21 mouse cellular contexts compared by ENCODE assay signal in genomic region chr9:75761567-75761966, GRCm38 (mm10). TPM values are rescaled to one million over a fixed set of nuclear protein-coding genes. Genes with fewer than 3 reads are reported as not detected.
DNase-seq lines count a peak whose midpoint lies in the region; ATAC-seq and TF ChIP-seq lines count a peak whose summit lies in the region.
"Had no signal": no experiment of that assay in that cellular context is flagged by ENCODE, and none has a peak within 500 bp of the region (broad histone marks: within the 10 kb centered on the region; RNA-seq: fewer than 3 reads in every experiment).

No protein-coding gene starts in this region.

- no peak for ATAC-seq in liver, embryonic 11.5 days (replicated peaks; ENCODE audit: low FRiP score)
- ATAC-seq: activated CD4-positive, CD25-positive, alpha-beta regulatory T cell, adult 4 months; CD4-positive, CD25-positive, alpha-beta regulatory T cell, adult 4 months; Patski had no signal

- no peak overlapping the region for H3K4me2 ChIP-seq in liver, embryonic 11.5 days

- no peaks in the 10 kb centered on the region for H3K79me2 ChIP-seq in MEL (ENCODE audit: control insufficient read depth, insufficient read depth, low read length, poor library complexity)

- TF ChIP-seq POLR2A in MEL (IDR thresholded peaks at IDR 0.05; ENCODE audit: control insufficient read depth in 1 of 2, insufficient read depth in 1 of 2, low read depth in 1 of 2, low read length in 2 of 2, poor library complexity in 1 of 2), result no peak

- H3K27me3 ChIP-seq in MEL (ENCODE audit: control insufficient read depth in 1 of 2, insufficient read depth in 2 of 2, low read length in 2 of 2), result no peaks in the 10 kb centered on the region
- H3K27me3 ChIP-seq in liver, embryonic 11.5 days (replicated peaks; ENCODE audit: control insufficient read depth, insufficient read depth, low read length), result no peaks in the 10 kb centered on the region
- H3K27me3 ChIP-seq: CH12.LX, Patski had no signal

- no peak overlapping the region for H3K9ac ChIP-seq in MEL (ENCODE audit: control insufficient read depth, low read depth, low read length, poor library complexity, severe bottlenecking)
- H3K9ac ChIP-seq in liver, embryonic 11.5 days (ENCODE audit: low read depth, low read length), result no peak overlapping the region

- H3K27ac ChIP-seq in MEL (ENCODE audit: control insufficient read depth, low read depth, low read length), result no peak overlapping the region
- no peak overlapping the region for H3K27ac ChIP-seq in liver, embryonic 11.5 days (ENCODE audit: low read depth, low read length)

- intact Hi-C loops in gastrocnemius, postnatal 36 days (cut with DNase I), result loop anchor here (2.0 kb wide), 1 partner anchor 473 kb away; no protein-coding TSS in a partner anchor

- no peak overlapping the region for H3K4me3 ChIP-seq in MEL (ENCODE audit: control insufficient read depth in 1 of 2, insufficient read depth in 1 of 2, low read depth in 2 of 2, low read length in 2 of 2)
- H3K4me3 ChIP-seq in liver, embryonic 11.5 days (ENCODE audit: low read depth, low read length), result no peak overlapping the region

- no peaks in the 10 kb centered on the region for H3K4me1 ChIP-seq in MEL (ENCODE audit: control insufficient read depth in 1 of 2, insufficient read depth in 2 of 2, low read length in 2 of 2)
- H3K4me1 ChIP-seq in liver, embryonic 11.5 days (replicated peaks; ENCODE audit: control insufficient read depth, insufficient read depth, low read length), result no peaks in the 10 kb centered on the region

- H3K36me3 ChIP-seq in MEL (ENCODE audit: control insufficient read depth in 1 of 2, insufficient read depth in 2 of 2, low read length in 2 of 2), result peaks cover 0 to 2% of the 10 kb centered on the region in 2 experiments; a peak in 1 of 4 replicates
- no peaks in the 10 kb centered on the region for H3K36me3 ChIP-seq in liver, embryonic 11.5 days (ENCODE audit: control insufficient read depth, insufficient read depth, low read length)
- H3K36me3 ChIP-seq: G1E had no signal

- TF ChIP-seq CTCF in MEL (IDR thresholded peaks at IDR 0.05 in 2 of 3, conservative IDR thresholded peaks at IDR 0.05 in 1 of 3; ENCODE audit: control insufficient read depth in 1 of 3, insufficient read depth in 1 of 3, low read depth in 2 of 3, low read length in 3 of 3, poor library complexity in 1 of 3, severe bottlenecking in 1 of 3), result no peak

- no peaks in the 10 kb centered on the region for H3K9me3 ChIP-seq in MEL (replicated peaks; ENCODE audit: insufficient read depth, low read length)
- no peaks in the 10 kb centered on the region for H3K9me3 ChIP-seq in liver, embryonic 11.5 days (ENCODE audit: control insufficient read depth, low read length)
- H3K9me3 ChIP-seq: G1E had no signal

- DNase-seq in MEL (ENCODE audit: low read depth, low spot score), result peak; percentile 47
- DNase-seq in MEL-GATA-1-ER (ENCODE audit: extremely low read depth, low read depth), result peak; percentile 60
- no peak for DNase-seq in gastrocnemius, postnatal 36 days
- DNase-seq in liver, embryonic 11.5 days (ENCODE audit: low spot score), result no peak
- DNase-seq: adrenal gland, adult 2 months; adrenal gland, adult 8-10 months; adrenal gland, postnatal 10 days; adrenal gland, postnatal 14 days; adrenal gland, postnatal 25 days; adrenal gland, postnatal 36 days; B cell, adult 2 months; cerebellum, adult 11 months; cerebellum, adult 11-12 months; cerebellum, adult 18-20 months; cerebellum, adult 2 months; cerebellum, adult 8-10 months had no signal

- peak; percentile 21 to 55; a peak in 1 of 4 replicates for TF ChIP-seq EP300 in MEL (IDR thresholded peaks at IDR 0.05; ENCODE audit: low read depth in 1 of 2, low read length in 2 of 2)

- WGBS in liver, embryonic 11.5 days, result 80% methylated on average over 2 of the region's 2 CpGs

- TF ChIP-seq RAD21 in MEL (IDR thresholded peaks at IDR 0.05; ENCODE audit: low read depth, low read length), result no peak

TF ChIP-seq in MEL, 35 proteins besides CTCF, POLR2A, EP300 and RAD21:
- TF ChIP-seq TAL1 (IDR thresholded peaks at IDR 0.05; ENCODE audit: low read length) (peak; percentile 41; the same call in 1 of the 2 replicates), TCF12 (IDR thresholded peaks at IDR 0.05; ENCODE audit: low read depth, low read length) (peak; percentile 15; the same call in 1 of the 2 replicates), MYB (IDR thresholded peaks at IDR 0.05; ENCODE audit: low read depth, low read length) (no peak), GATA1 (IDR thresholded peaks at IDR 0.05; ENCODE audit: low read depth, low read length) (0 out of 2 replicates have a peak, but pooled peaks have one; percentile 24), POLR2AphosphoS5 (IDR thresholded peaks at IDR 0.05; ENCODE audit: borderline replicate concordance, low read depth, low read length) (no peak)
TF ChIP-seq in MEL: peak in this region for 3.

RNA-seq across cellular contexts. Expression of gene Bmp5, which starts 13.6 kb away (rescaled TPM):
- not detected in 2 replicates for total RNA-seq in MEL (2012; rRNA removed)
- not detected for polyA plus RNA-seq in MEL (2012; ENCODE audit: insufficient read depth in 1 of 2, insufficient read length in 2 of 2, low read depth in 1 of 2, low replicate concordance in 2 of 2, missing spikeins in 1 of 2)
- 1 to 10 TPM; 1.4 to 1.7 TPM for total RNA-seq in gastrocnemius, postnatal 36 days (2021)
- polyA plus RNA-seq in liver, embryonic 11.5 days (2014; fragmentation: Nextera tagmentation; extraction: Ambion mirVana), result 3.8 and 4.6 TPM in 2 replicates
- total RNA-seq: CH12.LX had no signal
- polyA plus RNA-seq: CD4-positive, CD25-positive, alpha-beta regulatory T cell, adult 4 months; G1E; Patski had no signal

Comparison
In these comparisons a context has a peak if more than half of its experiments do, and no peak if none do; other contexts are left out.
1. DNase-seq: peak in MEL (single experiment) and MEL-GATA-1-ER (single experiment); none in gastrocnemius, postnatal 36 days (0 of 2) and liver, embryonic 11.5 days (single experiment).